Mouse (Mus musculus) liver, embryonic 14.5 days (tissue): ENCODE results near the gene Platr17. TPM values are rescaled to one million over a fixed set of nuclear protein-coding genes. Genes with fewer than 3 reads are reported as not detected.

ENCODE experiments used
- ATAC-seq: fragments of 200-750 bp; cut with Nextera tagmentation; 2 replicates; pipeline ENCODE4 v1.8.0; 2017; ENCODE audit warnings: moderate number of reproducible peaks, mild to moderate bottlenecking, moderate library complexity; ENCODE audit not compliant: insufficient read depth
- DNase-seq, 3 experiments: peaks; one replicate each; pipeline ENCODE4 v3.0.0-alpha.2; 2012 to 2013; ENCODE audit warnings: low read depth in 3 of 3, low spot score in 3 of 3
- H3K27ac ChIP-seq: fragments of 300-500 bp; sonication (generic); 2 replicates; pipeline ENCODE4 v1.5.1; 2014; ENCODE audit warnings: moderate library complexity, mild to moderate bottlenecking, control low read depth, inconsistent platforms
- H3K27me3 ChIP-seq: fragments of 300-500 bp; sonication (generic); 2 replicates; pipeline ENCODE4 v1.6.1; 2014; ENCODE audit warnings: mild to moderate bottlenecking, low read length, moderate library complexity; ENCODE audit not compliant: control insufficient read depth, insufficient read depth
- H3K36me3 ChIP-seq: fragments of 300-500 bp; sonication (generic); replicated peaks from 2 replicates; pipeline ENCODE4 v1.6.1; 2014; ENCODE audit warnings: low read depth; ENCODE audit not compliant: control insufficient read depth, insufficient read depth
- H3K4me1 ChIP-seq, 2 experiments: fragments of 200-500 bp in 1 of 2; fragments of 300-500 bp in 1 of 2; sonication (generic) in 1 of 2; replicated peaks; 2 replicates each; pipeline ENCODE4 v1.6.1; 2012 to 2014; ENCODE audit warnings: antibody characterized with exemption in 1 of 2, inconsistent platforms in 1 of 2, low read length in 1 of 2; ENCODE audit not compliant: control insufficient read depth in 2 of 2, insufficient read depth in 2 of 2
- H3K4me2 ChIP-seq: fragments of 300-500 bp; sonication (generic); 2 replicates; pipeline ENCODE4 v1.6.1; 2014; ENCODE audit warnings: low read depth, mild to moderate bottlenecking, control low read depth, moderate library complexity
- H3K4me3 ChIP-seq, 2 experiments: fragments of 200-500 bp in 1 of 2; fragments of 300-500 bp in 1 of 2; sonication (generic) in 1 of 2; 2 replicates each; pipeline ENCODE4 v1.5.1; 2012 to 2014; ENCODE audit warnings: low read depth in 2 of 2, low read length in 2 of 2, mild to moderate bottlenecking in 2 of 2, control low read depth in 1 of 2, inconsistent platforms in 1 of 2, moderate library complexity in 1 of 2; ENCODE audit not compliant: insufficient read depth in 1 of 2
- H3K9ac ChIP-seq: fragments of 300-500 bp; sonication (generic); replicated peaks from 2 replicates; pipeline ENCODE4 v1.6.1; 2014; ENCODE audit warnings: mild to moderate bottlenecking, control low read depth, moderate library complexity
- H3K9me3 ChIP-seq: fragments of 300-500 bp; sonication (generic); 2 replicates; pipeline ENCODE4 v1.6.1; 2016; ENCODE audit warnings: low read length, mixed read lengths; ENCODE audit not compliant: control insufficient read depth
- CTCF ChIP-seq: IDR thresholded peaks from 2 replicates; pipeline ENCODE4 v1.5.1; 2016; ENCODE audit warnings: antibody characterized with exemption, low read depth, control low read depth
- EP300 ChIP-seq: IDR thresholded peaks from 2 replicates; pipeline ENCODE4 v1.6.1; 2016; ENCODE audit warnings: antibody characterized with exemption, low read depth
- WGBS: fragments of 180-500 bp; shearing (Covaris S2); extraction: QIAGEN DNeasy Blood & Tissue Kit; methylation state at CpG from one replicate; pipeline ENCODE4 v1.1.7; 2014; ENCODE audit not compliant: insufficient replicate concordance; 5-methylcytosine and 5-hydroxymethylcytosine counted together
- polyA plus RNA-seq, 2 experiments: library from polyadenylated mRNA; depleted of rRNA in 1 of 2; stranded (reverse) in 1 of 2; unstranded in 1 of 2; fragments of >200 nt; fragmentation: Nextera tagmentation in 1 of 2; extraction: Ambion mirVana in 1 of 2; gene quantifications; 2 replicates each; pipeline versions ENCODE4 v1.2.1 to v1.2.3; 2012 to 2014

The Platr17 gene
- polyA plus RNA-seq, 2 experiments: 0.20 to 0.36 TPM

DNA sequence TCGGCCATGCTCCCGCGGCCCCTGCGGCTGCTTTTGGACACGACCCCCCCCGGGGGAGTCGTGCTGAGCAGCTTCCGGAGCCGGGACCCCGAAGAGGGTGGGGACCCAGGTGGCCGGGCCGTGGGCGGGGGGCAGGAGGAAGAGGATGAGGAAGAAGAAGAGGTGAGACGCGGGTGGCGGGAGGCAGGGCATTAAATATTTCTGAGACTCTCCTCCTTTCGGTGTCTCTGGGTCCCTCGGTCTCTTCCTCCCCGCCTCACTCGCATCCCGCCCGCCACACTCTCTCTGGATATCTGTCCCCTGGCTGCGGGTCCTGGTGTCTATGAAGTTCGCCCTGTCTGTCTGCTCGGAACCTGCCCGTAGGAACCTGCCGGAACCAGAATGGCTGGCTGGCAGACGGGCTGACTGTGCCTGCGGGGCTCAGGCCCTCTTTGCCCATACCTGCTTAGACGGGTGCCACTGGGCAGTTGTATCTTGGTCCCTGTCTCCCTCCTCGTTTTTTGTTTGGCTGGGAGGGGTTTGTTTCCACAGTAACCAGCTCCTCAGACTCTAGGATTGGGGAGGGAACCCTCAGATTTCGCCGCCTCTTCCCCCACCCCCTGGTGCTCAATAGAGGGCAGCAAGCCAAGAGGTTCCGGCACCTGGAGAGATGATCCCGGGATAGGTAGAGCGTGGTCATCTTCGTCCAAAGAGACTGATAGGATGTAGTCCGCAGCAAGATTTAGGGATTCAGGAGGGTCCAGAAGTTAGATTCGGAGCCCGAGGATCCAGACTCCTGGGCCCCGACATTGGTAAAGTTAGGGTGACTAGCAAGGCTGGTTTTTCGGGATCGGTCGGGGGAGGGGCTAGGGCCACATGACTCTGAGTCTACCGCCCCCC lies 25.6 kb downstream of the Platr17 start:
- Histone ChIP-seq H3K9ac (peak overlapping the region; percentile 79), H3K4me3 (peak overlapping the region; percentile 74 to 88), H3K4me1 (peaks cover 2 to 4% of the 10 kb centered on the region in 2 experiments; a peak in 2 of 4 replicates), H3K27me3 (no peaks in the 10 kb centered on the region), H3K4me2 (peak overlapping the region; percentile 100), H3K27ac (peak overlapping the region; percentile 83), H3K9me3 (no peaks in the 10 kb centered on the region), H3K36me3 (peaks cover 2% of the 10 kb centered on the region; the same call in 1 of the 2 replicates)
- TF ChIP-seq CTCF (no peak; the same call in 1 of the 2 replicates), EP300 (no peak)
- DNase-seq (peak in 1 of 3 experiments; percentile 71), ATAC-seq (peak; percentile 9; the same call in 1 of the 2 replicates)
- 1% methylated on average over 45 of the region's 45 CpGs for WGBS

DNA sequence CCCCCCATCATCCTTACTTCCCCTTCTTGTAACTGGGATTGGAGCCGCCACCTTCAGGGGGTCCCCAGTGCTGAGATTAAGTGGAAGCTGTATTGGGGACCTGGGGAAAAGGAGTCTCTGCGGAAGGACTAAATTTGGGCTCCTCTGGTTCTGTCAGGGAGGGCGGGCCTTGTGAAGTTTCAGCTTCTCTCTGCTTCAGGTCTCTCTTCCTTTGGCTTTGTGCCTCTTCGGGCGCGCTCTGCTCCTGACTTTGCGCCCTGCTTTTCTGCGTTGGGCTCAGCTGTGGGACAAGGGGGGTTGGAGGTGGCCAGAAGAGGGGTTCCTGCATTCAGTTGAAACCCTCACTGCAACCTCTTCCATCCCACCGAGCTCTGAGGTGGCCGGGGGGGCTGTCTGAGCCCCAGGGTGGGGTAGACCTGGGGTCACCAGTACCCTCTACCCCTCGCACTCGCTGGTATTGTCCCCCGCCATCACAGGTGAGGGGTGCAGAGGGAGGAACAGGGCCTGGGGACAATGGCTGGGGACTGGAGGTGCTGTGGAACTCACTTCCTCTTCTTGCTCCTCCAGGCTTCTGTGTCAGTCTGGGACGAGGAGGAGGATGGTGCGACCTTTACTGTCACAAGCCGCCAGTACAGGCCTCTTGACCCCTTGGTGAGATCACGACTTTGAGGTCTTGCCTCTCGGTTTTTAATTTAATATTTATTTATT lies 26.4 kb downstream of the Platr17 start:
- Histone ChIP-seq H3K4me3 (peak overlapping the region; percentile 74 to 88; a peak in 3 of 4 replicates), H3K27me3 (no peaks in the 10 kb centered on the region), H3K36me3 (peaks cover 2% of the 10 kb centered on the region; the same call in 1 of the 2 replicates), H3K4me1 (peaks cover 2 to 4% of the 10 kb centered on the region in 2 experiments; a peak in 2 of 4 replicates), H3K9ac (no peak overlapping the region; the same call in none of the 2 replicates), H3K4me2 (peak overlapping the region; percentile 100), H3K9me3 (no peaks in the 10 kb centered on the region), H3K27ac (no peak overlapping the region; the same call in 1 of the 2 replicates)
- no peak for DNase-seq
- no peak for TF ChIP-seq CTCF
- TF ChIP-seq EP300: no peak
- WGBS: 46% methylated on average over 18 of the region's 18 CpGs
- no peak for ATAC-seq

DNA sequence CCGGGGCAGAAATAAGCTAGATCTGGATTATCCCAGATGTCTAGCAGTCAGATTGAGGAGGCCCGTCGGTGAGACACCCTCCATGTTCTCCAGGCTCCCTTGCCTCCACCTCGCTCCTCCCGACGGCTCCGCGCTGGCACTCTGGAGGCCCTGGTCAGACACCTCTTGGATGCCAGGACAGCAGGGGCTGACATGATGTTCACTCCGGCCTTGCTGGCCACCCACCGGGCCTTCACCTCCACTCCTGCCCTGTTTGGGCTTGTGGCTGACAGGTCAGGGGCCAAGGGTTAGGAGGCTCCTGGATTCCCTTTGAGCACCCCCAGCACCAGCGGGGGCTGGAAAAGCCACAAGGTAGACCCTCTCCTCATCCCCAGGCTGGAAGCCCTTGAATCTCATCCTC lies 27.0 kb downstream of the Platr17 start:
- H3K4me1 ChIP-seq: peaks cover 2 to 4% of the 10 kb centered on the region in 2 experiments; a peak in 2 of 4 replicates
- no peak for DNase-seq
- H3K9ac ChIP-seq: no peak overlapping the region
- TF ChIP-seq EP300: no peak
- no peak for TF ChIP-seq CTCF
- ATAC-seq: no peak
- no peak overlapping the region for H3K27ac ChIP-seq
- no peaks in the 10 kb centered on the region for H3K9me3 ChIP-seq
- H3K27me3 ChIP-seq: no peaks in the 10 kb centered on the region
- H3K4me3 ChIP-seq: no peak overlapping the region
- peaks cover 2% of the 10 kb centered on the region for H3K36me3 ChIP-seq
- 89% methylated on average over 11 of the region's 11 CpGs for WGBS
- H3K4me2 ChIP-seq: no peak overlapping the region

DNA sequence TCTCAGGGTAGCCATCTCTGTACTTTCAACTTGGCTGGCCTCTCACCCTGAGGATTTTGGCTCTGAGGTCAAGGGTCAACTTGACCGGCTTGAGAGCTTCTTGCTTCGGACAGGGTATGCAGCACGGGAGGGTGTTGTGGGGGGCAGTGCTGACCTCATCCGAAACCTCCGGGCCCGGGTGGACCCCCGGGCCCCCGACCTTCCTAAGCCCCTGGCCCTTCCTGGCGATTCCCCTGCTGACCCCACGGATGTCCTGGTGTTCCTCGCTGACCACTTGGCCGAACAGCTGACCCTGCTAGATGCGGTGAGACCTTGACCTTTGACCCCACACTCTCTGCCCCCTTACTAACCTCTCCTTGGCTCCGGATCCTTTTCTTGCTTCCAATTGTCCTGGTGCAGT lies 27.5 kb downstream of the Platr17 start:
- Histone ChIP-seq H3K9ac (no peak overlapping the region), H3K9me3 (no peaks in the 10 kb centered on the region), H3K36me3 (peaks cover 2% of the 10 kb centered on the region), H3K27ac (no peak overlapping the region), H3K4me3 (no peak overlapping the region), H3K27me3 (no peaks in the 10 kb centered on the region), H3K4me2 (no peak overlapping the region), H3K4me1 (peaks cover 2 to 4% of the 10 kb centered on the region in 2 experiments; a peak in 2 of 4 replicates)
- TF ChIP-seq CTCF (no peak), EP300 (no peak)
- ATAC-seq: no peak
- no peak for DNase-seq
- 79% methylated on average over 14 of the region's 14 CpGs for WGBS

DNA sequence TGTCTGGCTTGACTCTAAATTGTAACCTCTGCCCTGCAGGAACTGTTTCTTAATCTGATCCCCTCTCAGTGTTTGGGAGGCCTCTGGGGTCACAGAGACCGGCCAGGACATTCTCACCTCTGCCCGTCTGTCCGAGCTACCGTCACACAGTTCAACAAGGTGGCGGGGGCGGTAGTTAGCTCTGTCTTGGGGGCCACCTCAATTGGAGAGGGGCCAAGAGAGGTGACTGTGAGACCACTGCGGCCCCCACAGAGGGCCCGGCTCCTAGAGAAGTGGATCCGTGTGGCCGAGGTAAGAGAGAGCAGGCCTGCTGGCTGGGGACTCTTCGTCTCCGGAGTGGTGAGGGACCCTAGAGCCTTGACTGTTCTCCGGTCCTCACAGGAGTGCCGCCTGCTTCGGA lies 28.0 kb downstream of the Platr17 start:
- TF ChIP-seq EP300: no peak
- TF ChIP-seq CTCF: no peak
- ATAC-seq (no peak), DNase-seq (no peak)
- Histone ChIP-seq H3K27ac (no peak overlapping the region), H3K27me3 (no peaks in the 10 kb centered on the region), H3K4me2 (no peak overlapping the region), H3K4me3 (no peak overlapping the region), H3K9ac (0 out of 2 replicates have a peak overlapping the region, but pooled peaks have one; percentile 23), H3K36me3 (peaks cover 2% of the 10 kb centered on the region), H3K9me3 (no peaks in the 10 kb centered on the region), H3K4me1 (peaks cover 2 to 3% of the 10 kb centered on the region in 2 experiments; a peak in 2 of 4 replicates)
- whole genome bisulfite sequencing: 89% methylated on average over 15 of the region's 15 CpGs
